Mouse (Mus musculus) thymus, postnatal 10 days (tissue): Measurements from ENCODE around the gene Arhgap31.

Source experiments
- DNase-seq, 2 experiments: peaks; one replicate each; pipeline ENCODE4 v3.0.0; 2021; ENCODE audit warnings: low spot score in 2 of 2

The Arhgap31 gene

DNA sequence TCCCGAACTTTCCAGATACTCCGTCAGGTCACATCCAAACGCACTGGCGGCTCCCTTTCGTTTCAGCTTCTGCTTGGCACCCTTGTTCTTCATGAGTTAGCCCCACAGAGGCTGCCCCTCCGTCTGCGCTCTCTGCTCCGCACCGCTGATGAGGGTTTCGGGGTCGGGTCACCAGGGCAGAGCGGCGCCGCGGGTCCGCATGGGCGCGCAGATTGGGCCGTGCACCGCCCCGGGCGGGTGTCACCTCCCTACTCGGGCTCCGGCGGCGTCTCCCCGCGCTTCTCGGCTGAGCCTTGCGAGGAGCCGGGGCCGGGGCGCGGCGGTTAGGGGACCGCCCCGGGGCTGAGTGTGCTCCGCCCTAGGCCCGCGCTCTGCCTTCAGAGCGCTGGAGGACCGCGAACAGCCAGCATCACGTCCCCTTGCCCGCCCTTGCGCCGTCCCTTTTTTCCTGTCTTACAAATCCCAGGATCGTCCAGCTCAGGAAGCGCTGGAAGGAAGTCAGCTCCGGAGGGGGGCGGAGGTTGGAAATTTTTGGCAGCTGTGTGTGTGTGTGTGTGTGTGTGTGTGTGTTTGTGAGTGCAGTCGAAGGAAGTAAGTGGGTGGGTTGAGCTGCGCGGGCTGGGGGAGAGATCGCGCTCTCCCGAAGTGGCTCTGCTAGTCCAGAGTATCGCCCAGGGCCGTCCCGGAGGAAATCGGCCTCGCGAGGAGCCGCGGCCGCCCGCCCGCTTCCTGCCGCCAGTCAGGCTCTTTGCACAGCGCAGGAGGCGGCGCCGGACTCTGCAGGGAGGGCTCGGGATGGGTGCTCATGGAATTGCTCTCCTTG is at the start of gene Arhgap31:
Gene Arhgap31, minus strand, starts transcription at position 694 of the 823 bp plus-strand sequence.
- peak; percentile 62 to 77 for DNase-seq

DNA sequence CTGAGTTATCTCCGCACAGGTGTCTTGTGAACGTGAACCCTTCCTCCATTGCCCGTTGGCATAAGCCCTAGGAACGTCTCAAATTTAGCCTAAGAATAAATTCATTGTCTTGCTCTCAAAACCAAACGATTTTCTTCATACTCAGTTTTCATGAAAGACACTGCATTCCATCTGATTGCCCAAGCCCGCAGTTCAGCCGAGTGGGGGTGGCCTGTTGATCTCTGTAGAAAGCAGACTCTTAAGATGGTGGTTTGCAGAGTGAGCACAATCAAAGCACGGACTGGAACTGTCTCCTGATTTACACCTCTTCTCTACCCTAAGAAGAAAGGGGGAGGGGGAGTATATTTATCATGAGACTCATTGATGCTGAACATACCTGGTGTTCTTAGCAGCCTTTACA is 49.3 kb upstream of the Arhgap31 start:
- no peak for DNase-seq

DNA sequence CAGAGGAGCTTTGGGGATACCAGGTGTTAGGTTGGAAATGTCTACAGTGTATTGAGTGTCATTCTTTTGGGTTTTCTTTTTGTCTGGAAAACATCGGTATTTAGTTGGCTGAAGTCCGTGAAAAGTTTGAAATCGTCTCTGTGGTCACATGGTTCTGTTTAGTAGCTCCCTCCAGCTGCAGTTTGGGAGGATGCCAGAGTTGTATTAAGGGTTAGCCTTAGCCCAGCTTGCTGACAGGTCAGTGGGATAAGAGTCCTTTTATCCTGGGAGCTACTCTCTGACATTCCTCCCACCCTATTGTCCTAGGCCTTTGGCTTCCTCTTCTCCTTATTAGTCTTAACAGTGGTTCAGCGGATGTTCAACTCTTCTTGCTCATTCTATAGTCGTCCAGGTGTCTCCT is 48.9 kb upstream of the Arhgap31 start:
- no peak for DNase-seq

DNA sequence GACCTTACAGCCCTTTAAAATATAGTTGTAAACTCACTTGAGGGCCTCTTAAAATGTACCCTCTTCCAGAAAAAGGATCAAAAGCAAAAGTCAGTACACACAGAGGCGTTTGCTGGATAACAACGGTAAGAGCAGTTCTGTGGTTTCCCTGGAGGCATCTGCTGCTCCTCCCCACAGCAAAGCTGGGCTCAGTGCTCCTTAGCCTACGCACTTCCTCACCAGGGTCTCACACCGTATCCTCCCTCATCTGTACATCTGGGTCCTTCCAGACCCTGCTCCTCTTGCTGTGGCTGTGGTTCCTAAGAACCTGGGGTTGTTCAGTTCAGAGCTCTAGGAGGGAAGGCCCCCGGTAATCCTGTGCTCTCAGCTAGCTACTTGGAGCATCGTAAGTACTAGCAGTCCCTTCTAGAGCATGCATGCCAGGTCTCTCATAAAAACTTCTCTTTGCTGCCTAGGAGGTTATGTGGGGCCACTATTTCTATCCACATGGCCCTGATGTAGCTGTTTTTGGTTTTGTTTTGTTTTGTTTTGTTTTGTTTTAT is 47.8 kb upstream of the Arhgap31 start:
- peak in 1 of 2 experiments; percentile 13 for DNase-seq

GRCm38 (mm10) chr16:38760239-38760638 is 47.2 kb upstream of the Arhgap31 start:
- DNase-seq, result no peak

- no peak for DNase-seq
Measured at GRCm38 (mm10) chr16:38758104-38758861, 45.2 kb upstream of the Arhgap31 start.

DNA sequence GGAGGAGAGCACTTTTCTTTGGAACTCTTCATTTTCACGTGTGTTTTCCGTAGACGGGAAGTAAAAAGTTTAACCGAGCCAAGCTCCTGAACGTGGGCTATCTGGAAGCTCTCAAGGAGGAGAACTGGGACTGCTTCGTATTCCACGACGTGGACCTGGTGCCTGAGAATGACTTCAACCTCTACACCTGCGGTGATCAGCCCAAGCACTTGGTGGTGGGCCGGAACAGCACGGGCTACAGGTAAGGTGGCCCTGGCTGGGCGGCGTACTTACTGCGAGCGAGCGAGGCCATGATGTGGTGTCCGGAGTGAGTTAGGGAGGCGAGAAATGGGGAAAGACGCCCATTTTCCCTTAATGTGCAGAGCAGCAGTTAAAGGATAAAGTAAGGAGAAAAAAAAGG is 44.6 kb upstream of the Arhgap31 start:
- no peak for DNase-seq

GRCm38 (mm10) chr16:38756572-38756971 is 43.5 kb upstream of the Arhgap31 start:
- no peak for DNase-seq

- DNase-seq, result no peak
Measured at GRCm38 (mm10) chr16:38756177-38756503, 43.1 kb upstream of the Arhgap31 start.

DNA sequence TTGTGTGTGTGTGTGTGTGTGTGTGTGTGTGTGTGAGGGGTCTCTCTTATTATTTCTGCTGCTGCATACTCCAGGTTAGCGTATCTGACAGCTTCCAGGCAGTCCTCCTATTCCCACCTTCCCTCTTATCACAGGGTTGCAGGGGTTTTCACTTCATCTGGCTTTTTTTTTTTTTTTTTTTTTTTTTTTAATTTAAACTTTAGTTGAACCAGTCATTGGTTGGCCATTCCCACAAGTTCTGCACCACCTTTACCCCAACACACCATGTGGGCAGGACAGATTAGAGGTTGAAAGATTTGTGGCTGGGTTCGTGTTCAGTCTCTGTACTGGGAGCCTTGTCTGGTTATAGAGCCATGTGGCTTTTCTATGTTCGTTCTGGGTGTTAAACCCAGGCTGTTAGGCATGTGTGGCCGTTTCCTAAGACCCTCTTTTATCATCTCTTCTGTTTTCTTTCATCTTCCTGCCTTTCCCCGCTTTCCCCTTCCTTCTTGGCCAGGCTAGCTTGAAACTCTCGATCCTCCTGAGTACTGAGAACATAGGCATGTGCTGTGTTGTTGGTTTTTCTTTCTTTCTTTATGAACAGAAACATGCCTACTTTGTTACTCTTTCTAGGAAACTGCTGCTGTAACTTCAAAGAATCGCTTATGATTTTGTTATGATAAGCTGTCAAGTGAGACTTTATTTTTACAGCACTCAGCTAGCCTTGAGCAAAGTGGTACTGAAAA is 42.5 kb upstream of the Arhgap31 start:
- DNase-seq, result no peak

DNA sequence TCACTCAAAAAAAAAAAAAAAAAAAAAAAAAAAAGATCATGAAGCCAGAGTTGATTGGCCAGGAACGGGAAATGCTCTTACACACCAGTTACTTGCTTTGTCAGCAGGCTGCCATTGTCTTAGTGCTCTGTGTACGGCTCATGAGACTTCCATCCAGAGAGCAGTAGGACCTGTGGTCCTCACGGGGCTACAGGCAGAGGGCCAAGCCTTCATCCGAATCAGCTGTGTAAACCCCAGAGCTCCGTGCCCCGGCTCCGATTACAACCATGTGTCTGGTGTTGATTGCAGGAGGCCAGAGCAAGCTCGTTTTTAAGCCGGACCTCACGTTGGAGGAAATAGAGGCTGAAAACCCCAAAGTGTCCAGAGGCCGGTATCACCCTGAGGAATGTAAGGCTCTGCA is 40.6 kb upstream of the Arhgap31 start:
- no peak for DNase-seq

DNA sequence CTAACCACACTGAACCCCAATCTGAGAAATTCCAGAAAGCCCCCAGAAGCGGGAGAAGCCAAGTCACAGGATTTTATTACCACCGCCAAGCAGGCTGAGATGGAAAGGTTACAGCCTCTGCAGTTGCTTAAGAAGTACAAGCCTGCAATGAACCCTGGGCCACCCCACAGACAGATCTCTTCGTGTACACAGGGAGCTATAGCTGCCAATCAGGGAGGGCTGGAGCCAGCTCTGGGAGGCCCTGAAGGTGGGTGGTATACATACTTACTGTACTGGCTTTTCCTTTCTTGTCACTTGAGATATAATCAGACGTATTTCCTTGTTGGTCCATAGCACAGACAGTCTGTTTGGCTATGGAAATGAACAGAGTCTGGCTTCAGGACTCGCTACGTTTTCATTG is 37.7 kb upstream of the Arhgap31 start:
- no peak for DNase-seq

GRCm38 (mm10) chr16:38743941-38744673 is 31.0 kb upstream of the Arhgap31 start:
- no peak for DNase-seq

- peak; percentile 11 to 21 for DNase-seq
Measured at GRCm38 (mm10) chr16:38742659-38743131, 29.6 kb upstream of the Arhgap31 start.

GRCm38 (mm10) chr16:38742113-38742658 is 29.1 kb upstream of the Arhgap31 start, which contains the start of gene B4galt4:
Gene B4galt4 (plus strand): TSS chr16:38742264.
- DNase-seq, result peak; percentile 28 to 52

GRCm38 (mm10) chr16:38741204-38741903 is 28.3 kb upstream of the Arhgap31 start:
- DNase-seq, result no peak

DNA sequence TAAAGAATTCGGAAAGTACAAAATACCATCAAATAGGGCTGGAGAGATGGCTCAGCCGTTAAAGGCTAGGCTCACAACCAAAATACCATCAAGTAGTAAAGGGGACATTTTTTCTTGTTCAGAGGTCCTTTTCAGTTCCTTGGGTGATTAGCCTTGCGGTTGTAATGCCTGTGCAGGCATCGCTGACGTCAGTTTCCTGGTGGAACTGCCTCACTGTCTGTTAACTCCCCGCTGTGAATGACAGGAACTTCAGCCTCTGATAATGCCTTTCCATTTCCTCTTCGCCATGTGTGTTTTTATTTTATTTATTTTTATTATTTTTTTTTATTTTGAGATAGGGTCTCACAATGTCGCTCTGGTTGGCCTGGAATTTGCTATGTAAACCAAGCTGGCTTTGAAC is 17.8 kb upstream of the Arhgap31 start:
- no peak for DNase-seq

DNA sequence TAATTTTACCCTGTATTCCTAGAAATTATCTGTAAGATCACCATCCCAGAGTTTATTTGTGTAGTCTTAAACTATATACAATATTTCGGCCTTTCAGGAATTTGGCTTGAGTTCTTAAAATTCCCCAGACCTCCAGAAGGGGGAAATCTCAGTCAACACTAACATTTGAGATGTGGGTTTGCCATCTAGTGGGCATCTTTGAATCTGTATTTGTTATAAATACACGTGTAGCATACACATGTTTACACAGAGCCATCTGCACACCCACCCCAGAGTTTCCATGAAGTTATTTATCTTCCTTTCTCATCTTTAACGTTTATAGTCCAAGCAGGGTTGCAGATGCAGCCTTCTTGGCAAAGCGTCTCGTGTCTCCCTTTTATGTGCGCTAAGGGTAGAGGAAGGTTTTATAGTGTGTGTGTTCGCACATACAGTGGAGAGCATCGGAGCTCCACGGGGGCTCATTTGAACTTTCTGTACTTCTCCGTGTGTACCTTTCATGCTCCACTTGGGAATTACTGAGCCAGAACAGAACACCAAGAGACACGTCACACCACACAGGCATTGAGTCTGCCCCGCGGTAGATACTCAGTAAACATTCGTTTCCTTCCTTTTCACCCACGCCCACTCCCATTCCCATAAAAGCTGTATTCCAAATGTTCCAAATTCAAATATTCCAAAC is 16.7 kb upstream of the Arhgap31 start:
- DNase-seq, result peak in 1 of 2 experiments; percentile 39

DNA sequence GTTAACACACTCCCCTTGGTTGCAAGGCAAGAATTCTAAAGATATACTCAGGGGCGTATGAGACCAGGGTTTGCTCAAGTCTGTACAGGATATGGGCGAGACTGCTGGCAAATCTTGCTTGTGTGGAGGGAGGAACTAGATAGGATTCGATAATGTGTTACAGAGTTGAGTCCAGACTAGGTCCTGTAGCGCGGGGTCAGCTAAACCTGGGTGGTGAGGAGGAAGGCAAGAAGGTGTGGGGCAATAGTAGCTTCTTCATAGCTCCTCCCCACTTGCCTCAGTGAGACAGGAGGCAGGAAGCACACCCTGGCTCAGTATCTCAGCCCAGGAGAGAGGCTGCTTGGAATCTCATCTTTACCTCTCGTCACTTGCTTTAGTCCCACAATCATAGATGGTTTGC is 16.1 kb upstream of the Arhgap31 start:
- no peak for DNase-seq
